Mouse (Mus musculus): Measurements from ENCODE around the gene Capn6. TPM values are rescaled to one million over a fixed set of nuclear protein-coding genes. Genes with fewer than 3 reads are reported as not detected.

Capn6 gene
- 7.8 and 18.9 TPM in 2 replicates for polyA plus RNA-seq (2015; fragmentation: Nextera tagmentation; extraction: Ambion mirVana)

GRCm38 (mm10) chrX:143827212-143827611 is at the start of gene Capn6:
TSS of gene Capn6 (minus strand) at chrX:143827414.
- no peak for ATAC-seq (ENCODE audit: low read depth)
- 51% methylated on average over 4 of the region's 4 CpGs for WGBS
- Histone ChIP-seq H3K27me3 (peaks cover 13% of the 10 kb centered on the region; the same call in 1 of the 2 replicates), H3K9me3 (no peaks in the 10 kb centered on the region), H3K36me3 (no peaks in the 10 kb centered on the region), H3K4me1 (replicated peaks) (no peaks in the 10 kb centered on the region), H3K27ac (replicated peaks) (no peak within 1 kb of the TSS), H3K4me3 (no peak within 1 kb of the TSS), H3K4me2 (no peak within 1 kb of the TSS), H3K9ac (no peak within 1 kb of the TSS)

GRCm38 (mm10) chrX:143867129-143867664 is 40.0 kb upstream of the Capn6 start:
- Histone ChIP-seq H3K27ac (replicated peaks) (no peak overlapping the region), H3K27me3 (peaks cover 11% of the 10 kb centered on the region), H3K9ac (no peak overlapping the region), H3K4me1 (replicated peaks) (no peaks in the 10 kb centered on the region), H3K4me3 (no peak overlapping the region), H3K4me2 (no peak overlapping the region), H3K36me3 (no peaks in the 10 kb centered on the region; the same call in none of the 2 replicates), H3K9me3 (no peaks in the 10 kb centered on the region)
- WGBS = 86% methylated on average over 5 of the region's 5 CpGs
- ATAC-seq (ENCODE audit: low read depth) = no peak

- Histone ChIP-seq H3K27me3 (peaks cover 2% of the 10 kb centered on the region; the same call in 1 of the 2 replicates), H3K4me1 (replicated peaks) (no peaks in the 10 kb centered on the region), H3K4me2 (no peak overlapping the region), H3K9ac (no peak overlapping the region), H3K27ac (replicated peaks) (no peak overlapping the region), H3K36me3 (no peaks in the 10 kb centered on the region), H3K9me3 (no peaks in the 10 kb centered on the region), H3K4me3 (no peak overlapping the region)
- ATAC-seq (ENCODE audit: low read depth) = no peak
- 61% methylated on average over 3 of the region's 3 CpGs for WGBS
These were observed 24.1 kb upstream of the Capn6 start for GRCm38 (mm10) chrX:143851351-143851750.

- ATAC-seq (ENCODE audit: low read depth) = no peak
- 84% methylated on average over 3 of the region's 3 CpGs for WGBS
- H3K36me3 ChIP-seq = no peaks in the 10 kb centered on the region
- no peaks in the 10 kb centered on the region for H3K9me3 ChIP-seq
- no peak overlapping the region for H3K27ac ChIP-seq (replicated peaks)
- no peak overlapping the region for H3K4me2 ChIP-seq
- no peaks in the 10 kb centered on the region for H3K4me1 ChIP-seq (replicated peaks)
- H3K9ac ChIP-seq = no peak overlapping the region
- peaks cover 2% of the 10 kb centered on the region; the same call in 1 of the 2 replicates for H3K27me3 ChIP-seq
- H3K4me3 ChIP-seq = no peak overlapping the region
These were observed 22.8 kb upstream of the Capn6 start for GRCm38 (mm10) chrX:143849969-143850368.

GRCm38 (mm10) chrX:143846637-143847036 is 19.4 kb upstream of the Capn6 start:
- Histone ChIP-seq H3K4me2 (no peak overlapping the region), H3K9ac (no peak overlapping the region), H3K9me3 (no peaks in the 10 kb centered on the region), H3K4me3 (no peak overlapping the region), H3K27me3 (peaks cover 2% of the 10 kb centered on the region; the same call in 1 of the 2 replicates), H3K4me1 (replicated peaks) (no peaks in the 10 kb centered on the region), H3K27ac (replicated peaks) (no peak overlapping the region), H3K36me3 (no peaks in the 10 kb centered on the region)
- ATAC-seq (ENCODE audit: low read depth) = no peak
- WGBS = 78% methylated on average over 3 of the region's 3 CpGs

- no peak overlapping the region for H3K27ac ChIP-seq (replicated peaks)
- ATAC-seq (ENCODE audit: low read depth) = no peak
- H3K36me3 ChIP-seq = no peaks in the 10 kb centered on the region
- WGBS = 67% methylated on average over 4 of the region's 4 CpGs
- no peak overlapping the region for H3K9ac ChIP-seq
- H3K4me1 ChIP-seq (replicated peaks) = no peaks in the 10 kb centered on the region
- H3K9me3 ChIP-seq = no peaks in the 10 kb centered on the region
- H3K27me3 ChIP-seq = peaks cover 13% of the 10 kb centered on the region; the same call in 1 of the 2 replicates
- H3K4me3 ChIP-seq = no peak overlapping the region
- H3K4me2 ChIP-seq = no peak overlapping the region
These were observed 693 bp downstream of the Capn6 start for GRCm38 (mm10) chrX:143826521-143826920.

GRCm38 (mm10) chrX:143818961-143819360 is 8.3 kb downstream of the Capn6 start:
- no peaks in the 10 kb centered on the region for H3K4me1 ChIP-seq (replicated peaks)
- H3K4me3 ChIP-seq = no peak overlapping the region
- no peaks in the 10 kb centered on the region for H3K9me3 ChIP-seq
- H3K27ac ChIP-seq (replicated peaks) = no peak overlapping the region
- H3K27me3 ChIP-seq = peaks cover 7% of the 10 kb centered on the region
- no peak overlapping the region for H3K4me2 ChIP-seq
- H3K9ac ChIP-seq = no peak overlapping the region
- H3K36me3 ChIP-seq = no peaks in the 10 kb centered on the region
- WGBS = 89% methylated on average over 2 of the region's 2 CpGs
- ATAC-seq (ENCODE audit: low read depth) = no peak

GRCm38 (mm10) chrX:143815948-143816347 is 11.3 kb downstream of the Capn6 start:
- ATAC-seq (ENCODE audit: low read depth) = no peak
- H3K4me3 ChIP-seq = no peak overlapping the region
- H3K4me1 ChIP-seq (replicated peaks) = no peaks in the 10 kb centered on the region
- H3K27me3 ChIP-seq = peaks cover 3% of the 10 kb centered on the region; the same call in 1 of the 2 replicates
- WGBS = 87% methylated on average over 1 of the region's 1 CpGs
- no peaks in the 10 kb centered on the region for H3K36me3 ChIP-seq
- no peaks in the 10 kb centered on the region for H3K9me3 ChIP-seq
- no peak overlapping the region for H3K9ac ChIP-seq
- no peak overlapping the region for H3K4me2 ChIP-seq
- H3K27ac ChIP-seq (replicated peaks) = no peak overlapping the region

- 72% methylated on average over 3 of the region's 3 CpGs for WGBS
- ATAC-seq (ENCODE audit: low read depth) = no peak
- H3K4me3 ChIP-seq = no peak overlapping the region
- H3K27me3 ChIP-seq = no peaks in the 10 kb centered on the region
- H3K4me1 ChIP-seq (replicated peaks) = no peaks in the 10 kb centered on the region
- no peaks in the 10 kb centered on the region for H3K36me3 ChIP-seq
- H3K9me3 ChIP-seq = no peaks in the 10 kb centered on the region
- H3K27ac ChIP-seq (replicated peaks) = no peak overlapping the region
- no peak overlapping the region for H3K9ac ChIP-seq
- H3K4me2 ChIP-seq = no peak overlapping the region
These were observed 64.7 kb downstream of the Capn6 start for GRCm38 (mm10) chrX:143762556-143762955.

Small RNA genes lying within 50 kb of the gene (microRNA-seq; reads per million reads assigned to microRNA genes)
- not detected for gene Gm47298

Other genes with a start within 250 kb of the Capn6 start
- 302 and 319 TPM in 2 replicates for gene Dcx, start 105.9 kb upstream of the Capn6 start, polyA plus RNA-seq (2015; fragmentation: Nextera tagmentation; extraction: Ambion mirVana)

All from neural tube, embryonic 13.5 days (tissue).